Mouse (Mus musculus): Measurements from ENCODE around the gene Gm16405.
"Not testable (repeated sequence)": the region's sequence is repeated elsewhere in the genome, so short reads cannot be mapped to it uniquely, and the experiment has no call there.

Gene Gm16405

DNA sequence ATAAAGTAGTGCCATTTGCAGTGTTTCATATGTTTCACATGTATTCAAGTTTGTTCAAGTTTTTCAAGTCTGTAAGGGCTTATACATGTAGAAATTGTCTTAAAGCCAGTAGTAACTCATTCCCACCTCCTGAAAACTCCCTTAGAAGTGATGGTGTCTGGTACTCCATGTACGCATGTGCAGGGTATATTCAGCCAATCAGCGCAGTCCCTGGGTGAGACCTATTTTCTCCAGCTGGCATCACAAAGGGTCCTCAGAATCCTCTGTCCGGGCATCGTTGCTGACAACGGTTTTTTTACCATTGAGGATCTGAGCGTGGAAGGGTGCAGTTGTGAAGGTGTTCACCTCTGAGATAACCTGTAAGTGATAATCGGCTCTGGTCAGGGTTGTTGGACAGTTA is at the start of gene Gm16405:
TSS of gene Gm16405 (plus strand) at position 301 of the 400 bp plus-strand sequence.
- not testable (repeated sequence) for DNase-seq (ENCODE audit: low read depth)

Measured in c-Kit-positive CD71-negative TER-119-negative erythroid progenitor cells, embryonic 14.5 days (primary cell).